Comparison of ENCODE assay signal across 9 mouse cellular contexts in genomic region chr6:146344732-146345131, GRCm38 (mm10).
A peak's percentile ranks its signal among the peaks of the same experiment; 100 is the strongest.
DNase-seq lines count a peak whose midpoint lies in the region; ATAC-seq and TF ChIP-seq lines count a peak whose summit lies in the region.
"Had no signal": no experiment of that assay in that cellular context is flagged by ENCODE, and none has a peak within 500 bp of the region (broad histone marks: within the 10 kb centered on the region; RNA-seq: fewer than 3 reads in every experiment).

No protein-coding gene starts in this region.

- no peaks in the 10 kb centered on the region for H3K27me3 ChIP-seq in cerebellum, adult 2 months (ENCODE audit: control insufficient read depth, insufficient read depth, low read length)
- H3K27me3 ChIP-seq in midbrain, embryonic 11.5 days (ENCODE audit: control insufficient read depth, insufficient read depth, low read length): no peaks in the 10 kb centered on the region
- H3K27me3 ChIP-seq in midbrain, embryonic 16.5 days (ENCODE audit: control insufficient read depth, insufficient read depth, low read depth, low read length): no peaks in the 10 kb centered on the region
- no peaks in the 10 kb centered on the region for H3K27me3 ChIP-seq in liver, embryonic 14.5 days (ENCODE audit: control insufficient read depth, insufficient read depth, low read length)
- H3K27me3 ChIP-seq: hindbrain, embryonic 15.5 days had no signal

- DNase-seq in cerebellum, adult 2 months: peak; percentile 17 to 25
- DNase-seq in cerebellum, adult 8-10 months: no peak
- peak; percentile 90 for DNase-seq in midbrain, embryonic 11.5 days (ENCODE audit: low spot score, missing footprints)
- peak; percentile 80 to 82 for DNase-seq in cerebellum, postnatal 10 days
- peak in 1 of 3 experiments; percentile 6 for DNase-seq in liver, embryonic 14.5 days (ENCODE audit: low read depth in 3 of 3, low spot score in 3 of 3)
- DNase-seq in frontal cortex, adult 2 months (ENCODE audit: extremely low spot score in 1 of 2, low spot score in 1 of 2): no peak
- no peak for DNase-seq in frontal cortex, postnatal 25 days (ENCODE audit: low spot score in 2 of 2)

- H3K9me3 ChIP-seq in midbrain, embryonic 11.5 days (ENCODE audit: control insufficient read depth, low read length): no peaks in the 10 kb centered on the region
- no peaks in the 10 kb centered on the region for H3K9me3 ChIP-seq in midbrain, embryonic 16.5 days (replicated peaks; ENCODE audit: control insufficient read depth, low read length, poor library complexity, severe bottlenecking)
- no peaks in the 10 kb centered on the region for H3K9me3 ChIP-seq in liver, embryonic 14.5 days (ENCODE audit: control insufficient read depth, low read length)
- H3K9me3 ChIP-seq: hindbrain, embryonic 15.5 days had no signal

- H3K36me3 ChIP-seq in midbrain, embryonic 11.5 days (ENCODE audit: control insufficient read depth, insufficient read depth, low read length): no peaks in the 10 kb centered on the region
- no peaks in the 10 kb centered on the region for H3K36me3 ChIP-seq in midbrain, embryonic 16.5 days (ENCODE audit: control insufficient read depth, insufficient read depth, low read length)
- H3K36me3 ChIP-seq in liver, embryonic 14.5 days (replicated peaks; ENCODE audit: control insufficient read depth, insufficient read depth, low read depth): no peaks in the 10 kb centered on the region
- H3K36me3 ChIP-seq: hindbrain, embryonic 15.5 days had no signal

- no peak overlapping the region for H3K9ac ChIP-seq in midbrain, embryonic 11.5 days (ENCODE audit: low read length)
- H3K9ac ChIP-seq in midbrain, embryonic 16.5 days (ENCODE audit: low read depth, low read length): no peak overlapping the region
- no peak overlapping the region for H3K9ac ChIP-seq in liver, embryonic 14.5 days (replicated peaks)
- H3K9ac ChIP-seq: hindbrain, embryonic 15.5 days had no signal

- over 99% methylated on average over 3 of the region's 3 CpGs for WGBS in cerebellum, adult 2 months
- 92% methylated on average over 3 of the region's 3 CpGs for WGBS in midbrain, embryonic 11.5 days
- 96% methylated on average over 3 of the region's 3 CpGs for WGBS in midbrain, embryonic 16.5 days
- 58% methylated on average over 3 of the region's 3 CpGs for WGBS in liver, embryonic 14.5 days (ENCODE audit: insufficient replicate concordance)

- H3K4me1 ChIP-seq in cerebellum, adult 2 months (ENCODE audit: control insufficient read depth, insufficient read depth, low read length): peaks cover 12% of the 10 kb centered on the region
- H3K4me1 ChIP-seq in midbrain, embryonic 11.5 days (ENCODE audit: control insufficient read depth, insufficient read depth, low read length): peaks cover 3% of the 10 kb centered on the region; the same call in 1 of the 2 replicates
- H3K4me1 ChIP-seq in midbrain, embryonic 16.5 days (ENCODE audit: control insufficient read depth, insufficient read depth, low read length): peaks cover 24% of the 10 kb centered on the region
- H3K4me1 ChIP-seq in liver, embryonic 14.5 days (replicated peaks; ENCODE audit: control insufficient read depth in 2 of 2, insufficient read depth in 2 of 2, low read length in 1 of 2): no peaks in the 10 kb centered on the region

- ATAC-seq in midbrain, embryonic 11.5 days (ENCODE audit: low FRiP score): no peak
- ATAC-seq in midbrain, embryonic 16.5 days: no peak
- ATAC-seq in liver, embryonic 14.5 days (ENCODE audit: insufficient read depth): no peak

- TF ChIP-seq POLR2A in cerebellum, adult 2 months (IDR thresholded peaks at IDR 0.05; ENCODE audit: borderline replicate concordance, insufficient read depth, low read length): no peak

- no peak for TF ChIP-seq EP300 in liver, embryonic 14.5 days (IDR thresholded peaks at IDR 0.05; ENCODE audit: low read depth)

- H3K4me3 ChIP-seq in cerebellum, adult 2 months (replicated peaks; ENCODE audit: insufficient read depth, low read depth, low read length): no peak overlapping the region
- no peak overlapping the region for H3K4me3 ChIP-seq in midbrain, embryonic 11.5 days (ENCODE audit: low read depth, low read length)
- H3K4me3 ChIP-seq in midbrain, embryonic 16.5 days (ENCODE audit: low read depth, low read length): no peak overlapping the region
- H3K4me3 ChIP-seq in liver, embryonic 14.5 days (ENCODE audit: insufficient read depth in 1 of 2, low read depth in 2 of 2, low read length in 2 of 2): no peak overlapping the region
- H3K4me3 ChIP-seq: hindbrain, embryonic 15.5 days had no signal

- TF ChIP-seq CTCF in cerebellum, adult 2 months (IDR thresholded peaks at IDR 0.05; ENCODE audit: borderline replicate concordance, insufficient read depth, low read depth, low read length): peak; percentile 35; the same call in 1 of the 2 replicates
- peak; percentile 64 for TF ChIP-seq CTCF in liver, embryonic 14.5 days (IDR thresholded peaks at IDR 0.05; ENCODE audit: low read depth)

- no peak overlapping the region for H3K4me2 ChIP-seq in midbrain, embryonic 11.5 days
- no peak overlapping the region for H3K4me2 ChIP-seq in midbrain, embryonic 16.5 days (ENCODE audit: low read length)
- H3K4me2 ChIP-seq in liver, embryonic 14.5 days (ENCODE audit: low read depth): no peak overlapping the region
- H3K4me2 ChIP-seq: hindbrain, embryonic 15.5 days had no signal

- H3K27ac ChIP-seq in cerebellum, adult 2 months (ENCODE audit: insufficient read depth, low read length): no peak overlapping the region
- no peak overlapping the region for H3K27ac ChIP-seq in midbrain, embryonic 11.5 days (ENCODE audit: low read depth, low read length)
- H3K27ac ChIP-seq in midbrain, embryonic 16.5 days (ENCODE audit: low read length): no peak overlapping the region
- no peak overlapping the region for H3K27ac ChIP-seq in liver, embryonic 14.5 days
- H3K27ac ChIP-seq: hindbrain, embryonic 15.5 days had no signal

Comparison
In these comparisons a context has a peak if more than half of its experiments do, and no peak if none do; other contexts are left out.
1. DNase-seq: peak in cerebellum, adult 2 months (2 of 2), midbrain, embryonic 11.5 days (single experiment) and cerebellum, postnatal 10 days (2 of 2); none in cerebellum, adult 8-10 months (single experiment), frontal cortex, adult 2 months (0 of 2) and frontal cortex, postnatal 25 days (0 of 2).